Mouse (Mus musculus) forebrain, postnatal 0 days (tissue): Measurements from ENCODE around the gene Vrk1. TPM values are rescaled to one million over a fixed set of nuclear protein-coding genes. Genes with fewer than 3 reads are reported as not detected.

ENCODE experiments used
- ATAC-seq: fragments of 200-750 bp; cut with Nextera tagmentation; 2 replicates; pipeline ENCODE4 v1.8.0; 2017; ENCODE audit warnings: mild to moderate bottlenecking, moderate library complexity
- DNase-seq: peaks from one replicate; pipeline ENCODE4 v3.0.0-alpha.2; 2015
- H3K27ac ChIP-seq: fragments of 300-500 bp; sonication (generic); 2 replicates; pipeline ENCODE4 v1.5.1; 2014; ENCODE audit warnings: low read depth, mild to moderate bottlenecking, antibody characterized with exemption, low read length, moderate library complexity, mixed read lengths
- H3K27me3 ChIP-seq: fragments of 300-500 bp; sonication (generic); 2 replicates; pipeline ENCODE4 v1.6.1; 2014; ENCODE audit warnings: mild to moderate bottlenecking, low read length, mixed read lengths; ENCODE audit not compliant: insufficient read depth
- H3K36me3 ChIP-seq: fragments of 300-500 bp; sonication (generic); 2 replicates; pipeline ENCODE4 v1.6.1; 2014; ENCODE audit warnings: mild to moderate bottlenecking, moderate library complexity; ENCODE audit not compliant: insufficient read depth
- H3K4me1 ChIP-seq: fragments of 300-500 bp; sonication (generic); 2 replicates; pipeline ENCODE4 v1.6.1; 2014; ENCODE audit warnings: antibody characterized with exemption; ENCODE audit not compliant: insufficient read depth
- H3K4me2 ChIP-seq: fragments of 300-500 bp; sonication (generic); 2 replicates; pipeline ENCODE4 v1.6.1; 2014; ENCODE audit warnings: low read depth, mild to moderate bottlenecking, moderate library complexity
- H3K4me3 ChIP-seq: fragments of 300-500 bp; sonication (generic); 2 replicates; pipeline ENCODE4 v1.5.1; 2014; ENCODE audit warnings: low read depth, low read length, mixed read lengths
- H3K9ac ChIP-seq: fragments of 300-500 bp; sonication (generic); 2 replicates; pipeline ENCODE4 v1.6.1; 2014; ENCODE audit warnings: mild to moderate bottlenecking
- H3K9me3 ChIP-seq: fragments of 300-500 bp; sonication (generic); 2 replicates; pipeline ENCODE4 v1.6.1; 2016; ENCODE audit warnings: low read length
- CTCF ChIP-seq: sonication (generic); IDR thresholded peaks from 2 replicates; pipeline ENCODE4 v1.5.1; 2016; ENCODE audit warnings: antibody characterized with exemption, control low read depth, low read depth
- WGBS: fragments of 180-500 bp; shearing (Covaris S2); extraction: QIAGEN DNeasy Blood & Tissue Kit; methylation state at CpG from one replicate; pipeline ENCODE4 v1.1.7; 2014; 5-methylcytosine and 5-hydroxymethylcytosine counted together
- polyA plus RNA-seq: library from polyadenylated mRNA; unstranded; fragments of >200 nt; fragmentation: Nextera tagmentation; extraction: Ambion mirVana; gene quantifications from 2 replicates; pipeline ENCODE4 v1.2.1, GENCODE M21; 2015
- total RNA-seq: library from RNA; depleted of rRNA; stranded (reverse); fragments of >200 nt; gene quantifications from 2 replicates; pipeline ENCODE4 v1.2.3, GENCODE M21; 2014

The Vrk1 gene
- total and polyA plus RNA-seq, 2 experiments from 2014 or later: 34.9 to 51.5 TPM

GRCm38 (mm10) chr12:106034267-106034666, 24.2 kb downstream of the Vrk1 start:
- Histone ChIP-seq H3K27me3 (no peaks in the 10 kb centered on the region), H3K27ac (no peak overlapping the region), H3K4me2 (no peak overlapping the region), H3K4me3 (no peak overlapping the region), H3K36me3 (0 out of 2 replicates have a peak, but pooled peaks cover under 1% of the 10 kb centered on the region), H3K9ac (no peak overlapping the region), H3K4me1 (no peaks in the 10 kb centered on the region), H3K9me3 (no peaks in the 10 kb centered on the region)
- TF ChIP-seq CTCF: no peak
- 83% methylated on average over 7 of the region's 7 CpGs for WGBS
- DNase-seq (no peak), ATAC-seq (no peak)

GRCm38 (mm10) chr12:106034761-106035160, 24.7 kb downstream of the Vrk1 start:
- no peak overlapping the region for H3K9ac ChIP-seq
- H3K4me2 ChIP-seq: no peak overlapping the region
- DNase-seq (no peak), ATAC-seq (no peak)
- no peaks in the 10 kb centered on the region for H3K4me1 ChIP-seq
- no peaks in the 10 kb centered on the region for H3K27me3 ChIP-seq
- peaks cover 5% of the 10 kb centered on the region; the same call in 1 of the 2 replicates for H3K36me3 ChIP-seq
- 92% methylated on average over 9 of the region's 9 CpGs for WGBS
- H3K9me3 ChIP-seq: no peaks in the 10 kb centered on the region
- no peak overlapping the region for H3K4me3 ChIP-seq
- TF ChIP-seq CTCF: no peak
- H3K27ac ChIP-seq: no peak overlapping the region

DNA sequence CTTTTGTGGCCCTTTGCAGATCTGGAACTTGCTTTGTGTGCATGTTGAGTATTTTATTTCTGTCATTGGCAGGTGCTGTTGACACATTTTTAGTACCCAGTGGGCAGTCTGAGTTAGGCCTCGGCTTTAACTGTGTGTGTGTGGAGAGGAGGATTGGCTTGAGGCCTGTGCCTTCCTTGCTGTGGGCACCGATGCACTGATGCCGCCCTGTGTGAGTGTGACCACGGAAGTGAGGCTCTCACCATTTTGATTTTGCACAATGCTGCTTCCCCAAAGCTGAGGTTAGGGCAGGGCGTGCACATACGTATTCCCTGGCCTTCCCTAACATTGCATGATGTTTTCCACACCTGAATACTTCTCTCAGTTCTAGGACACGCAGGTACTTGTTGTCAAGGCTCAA, 30.2 kb downstream of the Vrk1 start:
- H3K9ac ChIP-seq: no peak overlapping the region
- H3K4me2 ChIP-seq: no peak overlapping the region
- no peaks in the 10 kb centered on the region for H3K4me1 ChIP-seq
- H3K27ac ChIP-seq: no peak overlapping the region
- H3K4me3 ChIP-seq: no peak overlapping the region
- TF ChIP-seq CTCF: no peak
- no peak for ATAC-seq
- H3K9me3 ChIP-seq: no peaks in the 10 kb centered on the region
- no peaks in the 10 kb centered on the region for H3K27me3 ChIP-seq
- no peak for DNase-seq
- 85% methylated on average over 7 of the region's 7 CpGs for WGBS
- H3K36me3 ChIP-seq: peaks cover 11% of the 10 kb centered on the region

DNA sequence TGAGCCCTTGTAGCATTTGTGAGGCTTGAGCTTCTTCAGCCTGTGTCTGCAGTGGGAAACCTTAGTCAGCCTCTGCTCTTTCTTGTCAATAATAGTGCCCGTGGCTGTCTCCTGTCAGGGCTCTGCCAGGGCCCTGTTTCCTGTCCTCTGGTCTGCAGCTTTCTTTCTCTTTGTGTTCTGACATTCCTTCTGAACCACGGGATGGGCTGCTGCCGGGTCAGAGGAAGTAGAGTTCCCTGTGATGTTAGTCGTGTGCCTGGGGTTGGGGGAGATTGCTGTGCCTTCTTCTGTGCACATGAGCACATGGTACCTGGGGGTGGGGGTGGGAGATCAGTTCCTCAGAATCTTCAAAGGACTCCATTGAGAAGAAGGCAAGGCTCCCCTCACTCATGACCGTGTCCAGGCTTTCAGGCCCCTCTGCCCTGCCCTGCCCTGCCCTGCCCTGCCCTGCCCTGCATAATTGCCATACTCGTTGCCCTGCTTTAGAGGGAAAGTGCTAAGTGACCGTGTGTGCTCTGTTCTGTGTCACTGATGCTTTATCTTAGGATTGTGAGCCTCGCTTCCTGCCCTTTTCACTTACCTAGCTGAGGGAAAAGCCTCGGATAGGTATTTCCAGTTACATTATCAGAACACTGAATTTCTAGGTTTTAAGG, 36.2 kb downstream of the Vrk1 start:
- H3K4me3 ChIP-seq: no peak overlapping the region
- no peak overlapping the region for H3K4me2 ChIP-seq
- no peaks in the 10 kb centered on the region for H3K27me3 ChIP-seq
- WGBS: 49% methylated on average over 9 of the region's 9 CpGs
- no peak for ATAC-seq
- no peak overlapping the region for H3K9ac ChIP-seq
- no peaks in the 10 kb centered on the region for H3K9me3 ChIP-seq
- TF ChIP-seq CTCF: no peak
- no peak for DNase-seq
- H3K27ac ChIP-seq: no peak overlapping the region
- H3K36me3 ChIP-seq: peaks cover 8% of the 10 kb centered on the region; the same call in 1 of the 2 replicates
- H3K4me1 ChIP-seq: no peaks in the 10 kb centered on the region

- Histone ChIP-seq H3K4me1 (no peaks in the 10 kb centered on the region), H3K27me3 (no peaks in the 10 kb centered on the region), H3K9me3 (no peaks in the 10 kb centered on the region), H3K4me2 (no peak overlapping the region), H3K36me3 (peaks cover 3% of the 10 kb centered on the region; the same call in 1 of the 2 replicates), H3K9ac (no peak overlapping the region), H3K27ac (no peak overlapping the region), H3K4me3 (no peak overlapping the region)
- TF ChIP-seq CTCF: no peak
- WGBS: 86% methylated on average over 7 of the region's 7 CpGs
- no peak for DNase-seq
- ATAC-seq: no peak
Measured at GRCm38 (mm10) chr12:106052271-106052670, 42.2 kb downstream of the Vrk1 start.

- WGBS: 35% methylated on average over 6 of the region's 6 CpGs
- H3K36me3 ChIP-seq: no peaks in the 10 kb centered on the region
- H3K4me3 ChIP-seq: no peak overlapping the region
- ATAC-seq: peak; percentile 89
- H3K4me1 ChIP-seq: no peaks in the 10 kb centered on the region
- no peaks in the 10 kb centered on the region for H3K9me3 ChIP-seq
- no peak overlapping the region for H3K27ac ChIP-seq
- peak; percentile 99 for TF ChIP-seq CTCF
- H3K27me3 ChIP-seq: no peaks in the 10 kb centered on the region
- H3K4me2 ChIP-seq: no peak overlapping the region
- DNase-seq: peak; percentile 93
- H3K9ac ChIP-seq: no peak overlapping the region
Measured at GRCm38 (mm10) chr12:106055799-106056198, 45.8 kb downstream of the Vrk1 start.

DNA sequence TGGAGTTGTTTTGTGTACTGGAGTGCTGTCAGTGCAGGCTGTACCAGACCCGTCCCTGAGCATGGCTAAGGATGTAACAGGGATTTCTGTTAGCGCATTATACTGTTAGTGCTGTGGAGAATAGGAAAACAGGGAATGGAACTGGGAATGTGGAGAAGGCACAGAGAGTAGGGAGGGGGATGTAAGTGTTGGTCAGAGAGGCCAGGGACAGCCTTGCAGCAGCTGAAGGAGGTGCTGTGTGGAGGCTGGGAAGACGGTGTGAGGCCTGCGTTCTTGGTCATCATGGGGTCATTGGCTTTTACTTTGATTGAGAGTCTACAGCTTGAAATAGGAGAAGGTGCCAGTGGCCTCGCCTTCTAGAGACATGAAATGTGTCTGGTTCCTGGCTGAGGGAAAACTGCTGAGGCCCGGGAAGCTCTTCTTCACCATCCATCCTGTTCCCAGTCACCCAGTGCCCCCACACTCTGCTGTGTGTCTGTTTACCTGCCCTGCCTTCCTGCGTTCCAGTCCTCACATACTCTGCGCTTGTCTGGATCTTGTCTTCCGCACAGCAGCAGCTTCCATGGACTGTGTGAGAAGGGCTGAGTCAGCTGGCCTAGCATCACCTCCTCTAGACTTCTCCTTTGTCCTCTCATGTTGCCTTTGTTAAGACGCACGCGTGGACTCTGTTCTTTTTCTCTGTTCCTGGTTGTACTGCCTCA, 50.0 kb downstream of the Vrk1 start:
- Histone ChIP-seq H3K27ac (no peak overlapping the region), H3K4me1 (no peaks in the 10 kb centered on the region), H3K9me3 (no peaks in the 10 kb centered on the region), H3K9ac (no peak overlapping the region), H3K27me3 (no peaks in the 10 kb centered on the region), H3K4me3 (no peak overlapping the region), H3K4me2 (no peak overlapping the region), H3K36me3 (no peaks in the 10 kb centered on the region)
- DNase-seq: no peak
- no peak for ATAC-seq
- no peak for TF ChIP-seq CTCF
- WGBS: 73% methylated on average over 12 of the region's 12 CpGs
